Mouse (Mus musculus) adipocyte (in vitro differentiated cells): ENCODE data around the gene Gm38119.
"Not testable (repeated sequence)": the region's sequence is repeated elsewhere in the genome, so short reads cannot be mapped to it uniquely, and the experiment has no call there.

Experiments
- DNase-seq: peaks from one replicate; pipeline ENCODE4 v3.0.0-alpha.2; 2016; ENCODE audit warnings: low spot score

Gene Gm38119

GRCm38 (mm10) chr3:92738996-92739395 lies at the start of gene Gm38119:
TSS of gene Gm38119 (minus strand) at chr3:92739096.
- DNase-seq, result no peak

GRCm38 (mm10) chr3:92778799-92779198 lies 39.9 kb upstream of the Gm38119 start, which contains the start of gene Lce1i:
TSS of gene Lce1i (minus strand) at chr3:92778899.
- no peak for DNase-seq

GRCm38 (mm10) chr3:92771573-92771972 lies 32.7 kb upstream of the Gm38119 start:
- DNase-seq, result peak; percentile 27

GRCm38 (mm10) chr3:92764965-92765364 lies 26.1 kb upstream of the Gm38119 start, which contains the start of gene Lce1h:
TSS of gene Lce1h (minus strand) at chr3:92765065.
- no peak for DNase-seq

GRCm38 (mm10) chr3:92753197-92753596 lies 14.3 kb upstream of the Gm38119 start:
- DNase-seq, result no peak

GRCm38 (mm10) chr3:92752238-92752637 lies 13.3 kb upstream of the Gm38119 start, which contains the start of gene Lce1g:
TSS of gene Lce1g (minus strand) at chr3:92752338.
- no peak for DNase-seq

GRCm38 (mm10) chr3:92722631-92723030 lies 16.3 kb downstream of the Gm38119 start:
- DNase-seq, result no peak

- no peak for DNase-seq
Measured at GRCm38 (mm10) chr3:92720250-92720649, 18.6 kb downstream of the Gm38119 start, which contains the start of gene Lce1f. TSS of gene Lce1f (minus strand) at chr3:92720350.

- no peak for DNase-seq
Measured at GRCm38 (mm10) chr3:92715122-92715521, 23.8 kb downstream of the Gm38119 start.

- no peak for DNase-seq
Measured at GRCm38 (mm10) chr3:92708974-92709373, 29.9 kb downstream of the Gm38119 start, which contains the start of gene Lce1e. TSS of gene Lce1e (minus strand) at chr3:92709074.

- DNase-seq, result no peak
Measured at GRCm38 (mm10) chr3:92694613-92695012, 44.3 kb downstream of the Gm38119 start.

GRCm38 (mm10) chr3:92691688-92692087 lies 47.2 kb downstream of the Gm38119 start:
- DNase-seq, result no peak

- DNase-seq, result not testable (repeated sequence)
Measured at GRCm38 (mm10) chr3:92689154-92689553, 49.7 kb downstream of the Gm38119 start.
